Mouse (Mus musculus) myocyte (in vitro differentiated cells): Measurements from ENCODE around the gene Tbca.

Experiments used
- CEBPB ChIP-seq: IDR thresholded peaks from 2 replicates; pipeline ENCODE4 v1.6.1; 2011; ENCODE audit warnings: mild to moderate bottlenecking, moderate library complexity; ENCODE audit not compliant: poor library complexity, insufficient read depth, severe bottlenecking
- E2F4 ChIP-seq: IDR thresholded peaks from one replicate; pipeline ENCODE4 v1.6.1; 2011; ENCODE audit warnings: mild to moderate bottlenecking, control low read depth, moderate library complexity; ENCODE audit not compliant: insufficient read depth
- MAX ChIP-seq: IDR thresholded peaks from one replicate; pipeline ENCODE4 v1.6.1; 2011; ENCODE audit warnings: low read depth, mild to moderate bottlenecking, control low read depth
- MYOD1 ChIP-seq, 3 experiments: IDR thresholded peaks; one replicate each; pipeline ENCODE4 v1.6.1; 2011; ENCODE audit warnings: control low read depth in 2 of 3, low read depth in 2 of 3, mild to moderate bottlenecking in 2 of 3, moderate library complexity in 1 of 3; ENCODE audit not compliant: insufficient read length in 2 of 3, control insufficient read depth in 1 of 3
- MYOG ChIP-seq, 3 experiments: IDR thresholded peaks; one replicate each; pipeline ENCODE4 v1.6.1; 2011; ENCODE audit warnings: control low read depth in 2 of 3, low read depth in 2 of 3, mild to moderate bottlenecking in 2 of 3; ENCODE audit not compliant: insufficient read length in 2 of 3, control insufficient read depth in 1 of 3, insufficient read depth in 1 of 3
- POLR2A ChIP-seq: IDR thresholded peaks from one replicate; pipeline ENCODE4 v1.6.1; 2011; ENCODE audit warnings: low read depth, mild to moderate bottlenecking, control low read depth, moderate library complexity; ENCODE audit not compliant: insufficient read length
- POLR2AphosphoS2 ChIP-seq: IDR thresholded peaks from one replicate; pipeline ENCODE4 v1.6.1; 2011; ENCODE audit warnings: low read depth, control low read depth; ENCODE audit not compliant: insufficient read length
- SRF ChIP-seq: IDR thresholded peaks from one replicate; pipeline ENCODE4 v1.6.1; 2011; ENCODE audit warnings: low read depth; ENCODE audit not compliant: control insufficient read depth, insufficient read length
- TCF12 ChIP-seq: IDR thresholded peaks from one replicate; pipeline ENCODE4 v1.6.1; 2011; ENCODE audit warnings: mild to moderate bottlenecking, control low read depth; ENCODE audit not compliant: poor library complexity, insufficient read depth, severe bottlenecking
- USF1 ChIP-seq: IDR thresholded peaks from one replicate; pipeline ENCODE4 v1.6.1; 2011; ENCODE audit warnings: low read depth, mild to moderate bottlenecking, control low read depth, moderate library complexity

GRCm38 (mm10) chr13:94838756-94839337, 50.1 kb downstream of the Tbca start:
- TF ChIP-seq TCF12 (no peak), MAX (no peak), POLR2AphosphoS2 (no peak), POLR2A (no peak), USF1 (no peak), MYOG (IDR thresholded peaks at IDR 0.05; ENCODE audit: control insufficient read depth in 1 of 3, insufficient read depth in 1 of 3, insufficient read length in 2 of 3, low read depth in 2 of 3) (no peak), E2F4 (no peak), SRF (no peak), MYOD1 (IDR thresholded peaks at IDR 0.05; ENCODE audit: control insufficient read depth in 1 of 3, insufficient read length in 2 of 3, low read depth in 2 of 3) (no peak), CEBPB (no peak)
